Mouse (Mus musculus) cerebellum, postnatal 10 days (tissue): Measurements from ENCODE around the gene Arfip2.

Source experiments
- DNase-seq, 2 experiments: peaks; one replicate each; pipeline ENCODE4 v3.0.0; 2021; ENCODE audit warnings: mixed read lengths in 2 of 2

Gene Arfip2

DNA sequence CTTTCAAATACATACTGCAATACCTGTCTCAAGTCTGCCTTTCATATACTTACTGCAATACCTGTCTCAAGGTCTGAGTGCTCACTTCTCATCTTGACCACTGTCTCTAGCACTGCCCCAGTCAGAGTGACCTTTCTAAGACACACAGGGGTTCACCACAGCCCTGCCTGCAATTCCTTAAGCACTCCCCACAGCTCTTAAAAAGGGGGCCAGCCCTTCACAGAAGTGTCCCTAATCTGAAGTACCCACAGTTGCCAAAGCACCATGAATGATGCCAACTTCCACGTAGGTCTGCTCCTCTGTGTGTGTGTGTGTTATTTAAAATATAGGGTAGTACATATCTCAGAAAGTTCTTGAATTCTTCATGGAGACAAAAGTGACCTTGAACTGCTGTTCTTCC lies 28.4 kb downstream of the Arfip2 start:
- DNase-seq: no peak

DNA sequence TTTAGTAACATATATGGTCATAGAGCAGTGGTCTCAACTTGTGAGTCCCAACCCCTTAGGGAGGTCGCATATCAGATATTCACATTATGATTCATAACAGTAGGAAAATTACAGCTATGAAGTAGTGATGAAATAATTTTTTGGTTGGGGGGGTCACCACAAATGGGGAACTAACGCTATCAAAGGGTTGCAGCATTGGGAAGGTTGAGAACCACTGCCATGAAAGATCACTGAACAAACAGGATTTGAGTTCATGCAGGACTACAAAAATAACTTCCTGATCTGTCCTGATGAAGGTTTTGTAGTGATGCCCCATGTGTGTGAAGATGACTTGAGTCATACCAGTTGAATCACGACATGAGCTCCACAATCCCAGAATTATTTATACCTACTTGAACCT lies 31.7 kb downstream of the Arfip2 start:
- no peak for DNase-seq

DNA sequence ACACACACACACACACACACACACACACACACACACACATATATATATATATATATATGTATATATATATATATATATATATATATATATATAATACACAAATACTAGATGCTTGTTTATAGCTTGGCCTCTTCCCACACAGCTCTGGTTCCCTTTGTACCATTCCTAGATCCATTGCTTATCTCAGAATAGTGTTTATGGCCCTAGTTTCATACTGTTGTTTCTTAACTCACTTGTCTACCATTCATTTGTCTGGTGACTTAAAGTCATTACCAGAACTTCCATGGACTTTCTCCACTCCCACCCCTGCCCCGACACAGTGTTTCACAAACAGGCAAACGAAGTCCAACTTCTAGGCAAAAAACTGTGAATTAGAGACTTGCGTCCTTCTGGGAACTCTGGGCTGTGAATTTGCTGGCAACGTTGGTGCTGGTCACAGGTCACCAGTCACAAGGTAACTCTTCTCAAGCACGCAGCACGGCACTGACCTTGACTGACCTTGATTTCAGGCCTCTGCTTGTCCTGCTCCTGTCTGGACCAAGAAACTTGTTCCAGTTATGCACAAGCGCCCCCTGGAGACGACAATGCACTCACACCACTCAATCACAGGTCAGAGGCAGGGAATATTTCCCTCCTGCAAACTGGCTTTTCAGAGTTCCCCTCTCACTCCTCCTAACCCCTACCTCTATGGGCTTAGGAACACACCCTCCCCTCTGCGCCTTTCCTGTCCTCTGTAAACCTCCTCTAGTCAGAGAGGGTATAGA lies 37.2 kb downstream of the Arfip2 start:
- peak; percentile 89 to 91 for DNase-seq

DNA sequence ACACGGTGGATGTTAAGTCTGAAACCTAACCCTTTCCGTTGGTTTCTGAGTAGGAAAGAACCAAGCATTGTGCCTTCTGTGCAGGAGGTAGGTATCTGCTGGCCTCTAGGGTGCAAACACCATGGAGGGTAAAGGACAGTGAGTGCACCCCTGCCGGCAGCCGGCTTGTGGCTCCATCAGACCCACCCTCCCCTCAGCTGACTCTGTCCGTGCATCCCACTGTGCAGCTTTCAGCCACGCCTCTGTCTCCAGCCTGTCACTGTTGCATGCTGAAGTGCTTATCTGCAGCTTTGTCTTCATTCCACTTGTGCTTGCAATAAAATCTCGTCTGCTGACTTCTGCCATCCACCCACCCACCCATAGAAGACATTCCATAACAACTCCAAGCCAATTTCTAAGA lies 50.1 kb downstream of the Arfip2 start:
- no peak for DNase-seq

DNA sequence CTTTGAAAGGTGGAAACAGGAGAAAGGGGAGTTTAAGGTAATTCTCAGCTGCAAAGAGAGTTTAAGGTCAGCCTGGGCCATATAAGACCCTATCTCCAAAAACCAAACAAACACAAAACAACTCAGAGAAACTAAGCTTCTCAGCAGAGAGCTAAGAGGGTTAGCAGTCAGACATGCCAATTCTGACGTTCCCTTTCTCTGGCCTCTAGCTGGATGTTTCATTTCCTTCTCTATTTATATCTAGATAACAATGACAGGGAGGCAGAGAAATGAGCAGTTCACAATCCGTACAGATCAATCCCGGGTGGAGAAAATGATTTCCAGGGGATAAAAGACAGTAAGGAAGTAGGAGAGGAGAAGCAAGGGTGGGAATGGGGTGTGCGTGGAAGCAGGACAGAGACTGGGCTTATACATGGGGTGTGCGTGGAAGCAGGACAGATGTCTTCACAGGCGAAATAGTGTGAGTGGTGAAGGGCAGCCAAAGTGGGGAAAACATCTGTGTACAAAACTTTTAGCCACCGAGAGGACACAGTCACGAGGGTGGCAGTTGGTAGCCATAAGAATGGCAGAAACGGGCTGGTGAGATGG lies 51.8 kb downstream of the Arfip2 start:
- DNase-seq: no peak
